Mouse (Mus musculus) thymus, adult 18-20 months (tissue): ENCODE results near the gene Zic2.

Source experiments
- DNase-seq, 2 experiments: peaks; one replicate each; pipeline ENCODE4 v3.0.0; 2022; ENCODE audit warnings: mixed read lengths in 2 of 2

The Zic2 gene

GRCm38 (mm10) chr14:122513511-122514036 lies 38.3 kb downstream of the Zic2 start:
- no peak for DNase-seq

DNA sequence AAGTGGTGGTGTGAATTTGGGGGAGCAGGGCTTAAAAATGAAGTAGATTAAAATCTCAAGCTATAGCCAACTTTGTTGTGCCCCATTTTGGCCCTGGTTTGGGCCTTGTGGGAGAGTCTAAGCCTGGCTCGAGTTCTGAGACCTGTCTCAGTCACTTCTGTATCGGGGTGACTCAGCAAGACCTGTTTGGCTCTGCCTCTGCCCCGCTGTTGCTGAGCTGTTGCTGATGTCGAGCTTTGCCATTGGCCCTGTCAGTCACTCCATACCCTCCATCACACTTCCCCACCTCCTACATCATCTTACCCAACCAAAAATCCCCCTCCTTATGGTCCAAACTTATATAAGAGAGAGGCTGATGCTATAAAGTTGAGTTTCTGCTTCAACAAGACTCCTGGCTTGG lies 53.2 kb downstream of the Zic2 start:
- DNase-seq = no peak
